Mouse (Mus musculus): Measurements from ENCODE around the gene C8a.

The C8a gene

GRCm38 (mm10) chr4:104769602-104770001, 106.6 kb downstream of the C8a start:
- DNase-seq (ENCODE audit: low read depth, low spot score) = no peak

GRCm38 (mm10) chr4:104768190-104768589, 108.0 kb downstream of the C8a start:
- DNase-seq (ENCODE audit: low read depth, low spot score) = no peak

GRCm38 (mm10) chr4:104766065-104766464, 110.1 kb downstream of the C8a start, which contains the start of gene C8b:
Gene C8b, plus strand, starts transcription at chr4:104766317.
- no peak for DNase-seq (ENCODE audit: low read depth, low spot score)
